25 mouse cellular contexts compared by ENCODE assay signal in genomic region chr5:133143679-133144078, GRCm38 (mm10).
DNase-seq lines count a peak whose midpoint lies in the region; ATAC-seq and TF ChIP-seq lines count a peak whose summit lies in the region.
"Had no signal": no experiment of that assay in that cellular context is flagged by ENCODE, and none has a peak within 500 bp of the region (broad histone marks: within the 10 kb centered on the region; RNA-seq: fewer than 3 reads in every experiment).

No protein-coding gene starts in this region.

- no peak overlapping the region for H3K4me3 ChIP-seq in embryonic facial prominence, embryonic 11.5 days (ENCODE audit: low read depth, low read length)
- H3K4me3 ChIP-seq in embryonic facial prominence, embryonic 10.5 days: no peak overlapping the region
- H3K4me3 ChIP-seq in liver, embryonic 12.5 days: no peak overlapping the region
- no peak overlapping the region for H3K4me3 ChIP-seq in liver, embryonic 11.5 days (ENCODE audit: low read depth, low read length)
- no peak overlapping the region for H3K4me3 ChIP-seq in midbrain, embryonic 13.5 days (replicated peaks)
- H3K4me3 ChIP-seq in midbrain, postnatal 0 days (ENCODE audit: low read depth, low read length): no peak overlapping the region
- H3K4me3 ChIP-seq: embryonic facial prominence, embryonic 13.5 days; erythroblast, embryonic 14.5 days; forebrain, embryonic 13.5 days; gastrocnemius, adult 2 months; heart, embryonic 12.5 days; hindbrain, embryonic 15.5 days had no signal

- 100% methylated on average over 1 of the region's 1 CpGs for WGBS in embryonic facial prominence, embryonic 11.5 days
- WGBS in embryonic facial prominence, embryonic 10.5 days: 100% methylated on average over 1 of the region's 1 CpGs
- 88% methylated on average over 1 of the region's 1 CpGs for WGBS in liver, embryonic 12.5 days (ENCODE audit: insufficient replicate concordance)
- WGBS in liver, embryonic 11.5 days: 97% methylated on average over 1 of the region's 1 CpGs
- WGBS in midbrain, embryonic 13.5 days: 95% methylated on average over 1 of the region's 1 CpGs
- 100% methylated on average over 1 of the region's 1 CpGs for WGBS in midbrain, postnatal 0 days

- peak; percentile 81; the same call in 1 of the 2 replicates for ATAC-seq in embryonic facial prominence, embryonic 11.5 days (replicated peaks; ENCODE audit: insufficient number of reproducible peaks, low FRiP score, low TSS enrichment, low read depth)
- peak; percentile 35; the same call in 1 of the 2 replicates for ATAC-seq in liver, embryonic 12.5 days
- ATAC-seq in liver, embryonic 11.5 days (replicated peaks; ENCODE audit: low FRiP score): no peak
- peak; percentile 58; the same call in 1 of the 2 replicates for ATAC-seq in midbrain, embryonic 13.5 days
- no peak for ATAC-seq in midbrain, postnatal 0 days (ENCODE audit: low FRiP score)
- ATAC-seq: activated CD4-positive, CD25-positive, alpha-beta regulatory T cell, adult 4 months; forebrain, embryonic 13.5 days; forebrain, postnatal 0 days had no signal

- no peak overlapping the region for H3K9ac ChIP-seq in embryonic facial prominence, embryonic 11.5 days (replicated peaks; ENCODE audit: low read length)
- H3K9ac ChIP-seq in liver, embryonic 12.5 days: no peak overlapping the region
- no peak overlapping the region for H3K9ac ChIP-seq in liver, embryonic 11.5 days (ENCODE audit: low read depth, low read length)
- no peak overlapping the region for H3K9ac ChIP-seq in midbrain, embryonic 13.5 days (replicated peaks)
- H3K9ac ChIP-seq in midbrain, postnatal 0 days (replicated peaks; ENCODE audit: low read length, poor library complexity, severe bottlenecking): no peak overlapping the region
- H3K9ac ChIP-seq: embryonic facial prominence, embryonic 13.5 days; forebrain, embryonic 13.5 days; forebrain, postnatal 0 days; heart, embryonic 12.5 days; hindbrain, embryonic 15.5 days had no signal

- no peak for TF ChIP-seq CTCF in midbrain, postnatal 0 days (IDR thresholded peaks at IDR 0.05)

- no peak overlapping the region for H3K4me2 ChIP-seq in embryonic facial prominence, embryonic 11.5 days (ENCODE audit: low read depth, low read length)
- H3K4me2 ChIP-seq in liver, embryonic 12.5 days: no peak overlapping the region
- H3K4me2 ChIP-seq in liver, embryonic 11.5 days: no peak overlapping the region
- H3K4me2 ChIP-seq in midbrain, embryonic 13.5 days (replicated peaks): no peak overlapping the region
- no peak overlapping the region for H3K4me2 ChIP-seq in midbrain, postnatal 0 days (ENCODE audit: low read depth, low read length, poor library complexity, severe bottlenecking)
- H3K4me2 ChIP-seq: embryonic facial prominence, embryonic 13.5 days; forebrain, embryonic 13.5 days; heart, embryonic 12.5 days; hindbrain, embryonic 15.5 days had no signal

- no peaks in the 10 kb centered on the region for H3K36me3 ChIP-seq in embryonic facial prominence, embryonic 11.5 days (replicated peaks; ENCODE audit: control insufficient read depth, insufficient read depth, low read depth, low read length)
- H3K36me3 ChIP-seq in embryonic facial prominence, embryonic 10.5 days (replicated peaks): no peaks in the 10 kb centered on the region
- no peaks in the 10 kb centered on the region for H3K36me3 ChIP-seq in liver, embryonic 12.5 days
- no peaks in the 10 kb centered on the region for H3K36me3 ChIP-seq in liver, embryonic 11.5 days (ENCODE audit: control insufficient read depth, insufficient read depth, low read length)
- H3K36me3 ChIP-seq in midbrain, embryonic 13.5 days: no peaks in the 10 kb centered on the region
- no peaks in the 10 kb centered on the region for H3K36me3 ChIP-seq in midbrain, postnatal 0 days (ENCODE audit: insufficient read depth, low read length)
- H3K36me3 ChIP-seq: embryonic facial prominence, embryonic 13.5 days; heart, embryonic 12.5 days; hindbrain, embryonic 15.5 days had no signal

- H3K27ac ChIP-seq in embryonic facial prominence, embryonic 11.5 days (replicated peaks; ENCODE audit: low read depth, low read length): no peak overlapping the region
- no peak overlapping the region for H3K27ac ChIP-seq in embryonic facial prominence, embryonic 10.5 days (replicated peaks)
- no peak overlapping the region for H3K27ac ChIP-seq in liver, embryonic 12.5 days
- H3K27ac ChIP-seq in liver, embryonic 11.5 days (ENCODE audit: low read depth, low read length): no peak overlapping the region; the same call in 1 of the 2 replicates
- H3K27ac ChIP-seq in midbrain, embryonic 13.5 days: no peak overlapping the region
- no peak overlapping the region for H3K27ac ChIP-seq in midbrain, postnatal 0 days (ENCODE audit: low read depth, low read length)
- H3K27ac ChIP-seq: embryonic facial prominence, embryonic 13.5 days; forebrain, embryonic 13.5 days; gastrocnemius, adult 2 months; hindbrain, embryonic 15.5 days had no signal

- H3K27me3 ChIP-seq in embryonic facial prominence, embryonic 11.5 days (ENCODE audit: control insufficient read depth, insufficient read depth, low read length): no peaks in the 10 kb centered on the region
- no peaks in the 10 kb centered on the region for H3K27me3 ChIP-seq in embryonic facial prominence, embryonic 10.5 days (replicated peaks; ENCODE audit: low read depth, poor library complexity, severe bottlenecking)
- no peaks in the 10 kb centered on the region for H3K27me3 ChIP-seq in liver, embryonic 12.5 days (replicated peaks)
- H3K27me3 ChIP-seq in liver, embryonic 11.5 days (replicated peaks; ENCODE audit: control insufficient read depth, insufficient read depth, low read length): no peaks in the 10 kb centered on the region
- no peaks in the 10 kb centered on the region for H3K27me3 ChIP-seq in midbrain, embryonic 13.5 days
- H3K27me3 ChIP-seq in midbrain, postnatal 0 days (ENCODE audit: insufficient read depth, low read length): no peaks in the 10 kb centered on the region
- H3K27me3 ChIP-seq: embryonic facial prominence, embryonic 13.5 days; forebrain, embryonic 13.5 days; heart, embryonic 12.5 days; hindbrain, embryonic 15.5 days had no signal

- H3K9me3 ChIP-seq in embryonic facial prominence, embryonic 11.5 days (replicated peaks; ENCODE audit: control insufficient read depth, low read length): no peaks in the 10 kb centered on the region
- no peaks in the 10 kb centered on the region for H3K9me3 ChIP-seq in embryonic facial prominence, embryonic 10.5 days
- peaks cover 4% of the 10 kb centered on the region; the same call in 1 of the 2 replicates for H3K9me3 ChIP-seq in liver, embryonic 12.5 days (replicated peaks)
- no peaks in the 10 kb centered on the region for H3K9me3 ChIP-seq in liver, embryonic 11.5 days (ENCODE audit: control insufficient read depth, low read length)
- H3K9me3 ChIP-seq in midbrain, embryonic 13.5 days: no peaks in the 10 kb centered on the region; the same call in 1 of the 2 replicates
- H3K9me3 ChIP-seq in midbrain, postnatal 0 days (ENCODE audit: low read length): no peaks in the 10 kb centered on the region; the same call in 1 of the 2 replicates
- H3K9me3 ChIP-seq: embryonic facial prominence, embryonic 13.5 days; forebrain, embryonic 13.5 days; hindbrain, embryonic 15.5 days had no signal

- H3K4me1 ChIP-seq in embryonic facial prominence, embryonic 11.5 days (ENCODE audit: control insufficient read depth, insufficient read depth, low read length): no peaks in the 10 kb centered on the region
- H3K4me1 ChIP-seq in embryonic facial prominence, embryonic 10.5 days: no peaks in the 10 kb centered on the region
- H3K4me1 ChIP-seq in liver, embryonic 12.5 days: no peaks in the 10 kb centered on the region
- no peaks in the 10 kb centered on the region for H3K4me1 ChIP-seq in liver, embryonic 11.5 days (replicated peaks; ENCODE audit: control insufficient read depth, insufficient read depth, low read length)
- H3K4me1 ChIP-seq in midbrain, embryonic 13.5 days (replicated peaks): no peaks in the 10 kb centered on the region
- H3K4me1 ChIP-seq in midbrain, postnatal 0 days (ENCODE audit: insufficient read depth, low read length): peaks cover 3% of the 10 kb centered on the region; the same call in 1 of the 2 replicates
- H3K4me1 ChIP-seq: embryonic facial prominence, embryonic 13.5 days; forebrain, embryonic 13.5 days; heart, embryonic 12.5 days; hindbrain, embryonic 15.5 days had no signal

- DNase-seq in embryonic facial prominence, embryonic 11.5 days (ENCODE audit: low spot score): no peak
- no peak for DNase-seq in embryonic facial prominence, embryonic 10.5 days (ENCODE audit: low spot score)
- no peak for DNase-seq in liver, embryonic 11.5 days (ENCODE audit: low spot score)
- DNase-seq in midbrain, postnatal 0 days (ENCODE audit: low spot score): no peak
- DNase-seq in layer of hippocampus, postnatal 25 days (ENCODE audit: extremely low spot score in 1 of 2, low spot score in 1 of 2): no peak
- DNase-seq: adrenal gland, adult 8-10 months; adrenal gland, postnatal 25 days; cerebellum, adult 11-12 months; cerebellum, adult 8-10 months; cerebellum, postnatal 10 days; cerebellum, postnatal 36 days; embryo, embryonic 11 days; forebrain, postnatal 0 days; gastrocnemius, adult 2 months; gastrocnemius, postnatal 14 days; heart, postnatal 14 days; heart, postnatal 4 days had no signal

Comparison
In these comparisons a context has a peak if more than half of its experiments do, and no peak if none do; other contexts are left out.
1. ATAC-seq: peak in embryonic facial prominence, embryonic 11.5 days (single experiment), liver, embryonic 12.5 days (single experiment) and midbrain, embryonic 13.5 days (single experiment); none in liver, embryonic 11.5 days (single experiment) and midbrain, postnatal 0 days (single experiment).